Mouse (Mus musculus): ENCODE data around the gene Ina. TPM values are rescaled to one million over a fixed set of nuclear protein-coding genes. Genes with fewer than 3 reads are reported as not detected.

Gene Ina
- total and polyA plus RNA-seq, 3 experiments, result not detected

DNA sequence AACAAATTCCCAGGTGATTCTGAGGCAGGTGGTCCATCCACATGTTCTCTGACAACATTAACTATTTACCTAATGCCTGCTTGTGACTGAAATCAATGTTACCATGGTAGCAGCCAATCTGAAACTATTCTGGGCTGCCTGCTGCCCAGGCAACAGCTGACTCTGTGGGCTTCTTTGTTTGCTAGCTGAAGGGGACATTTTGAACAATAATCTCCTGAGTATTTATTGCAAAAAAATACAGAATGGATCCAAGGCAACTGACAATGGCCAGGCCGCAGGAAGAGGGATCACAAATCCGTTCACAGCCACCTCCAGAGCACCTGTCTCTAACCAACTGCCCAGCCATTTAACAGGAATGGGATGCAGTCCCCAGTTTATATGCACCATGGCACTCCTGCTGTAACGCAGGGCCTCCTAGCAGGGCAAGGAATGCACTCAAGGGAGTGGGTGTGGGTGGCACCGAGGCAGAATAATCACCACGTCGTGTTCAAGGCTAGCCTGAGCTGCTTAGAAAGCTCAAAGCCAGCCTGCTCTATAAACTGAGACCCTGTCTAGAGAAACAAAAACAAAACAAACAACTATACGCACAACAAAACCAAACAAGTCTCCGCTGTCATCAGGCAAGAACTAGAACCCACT, 43.3 kb upstream of the Ina start:
- DNase-seq (ENCODE audit: low read depth, low spot score), result no peak
- H3K4me3 ChIP-seq (ENCODE audit: control insufficient read depth in 1 of 2, insufficient read depth in 1 of 2, low read depth in 2 of 2, low read length in 2 of 2), result no peak overlapping the region

DNA sequence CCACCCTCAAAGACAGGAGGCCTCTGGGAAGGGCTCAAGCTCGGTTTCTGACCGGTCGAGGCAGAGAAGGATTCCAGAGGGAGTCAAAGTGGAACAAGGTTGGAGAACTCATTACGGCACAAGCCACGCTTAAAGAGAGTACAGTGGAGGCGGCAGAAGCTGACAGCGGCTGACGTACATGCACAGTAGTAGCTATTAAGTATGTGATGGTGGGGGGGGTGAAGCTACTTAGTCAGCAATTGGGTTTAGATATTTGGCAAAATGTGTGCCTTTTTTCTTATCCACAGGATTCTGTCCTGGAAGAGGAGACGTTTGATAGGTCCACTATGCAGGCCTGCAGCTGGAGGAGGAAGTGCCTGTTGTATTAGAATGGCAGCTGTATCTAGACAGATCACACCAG, 42.8 kb upstream of the Ina start:
- H3K9me3 ChIP-seq (replicated peaks; ENCODE audit: insufficient read depth, low read length), result no peaks in the 10 kb centered on the region
- TF ChIP-seq ELF1 (IDR thresholded peaks at IDR 0.05; ENCODE audit: low read depth, low read length) (no peak), EP300 (IDR thresholded peaks at IDR 0.05; ENCODE audit: low read depth in 1 of 2, low read length in 2 of 2) (peak in 1 of 2 experiments; percentile 7; a peak in 1 of 4 replicates)
- no peak overlapping the region for H3K9ac ChIP-seq (ENCODE audit: control insufficient read depth, low read depth, low read length, poor library complexity, severe bottlenecking)
- no peak overlapping the region for H3K27ac ChIP-seq (ENCODE audit: control insufficient read depth, low read depth, low read length)
- H3K4me1 ChIP-seq (ENCODE audit: control insufficient read depth in 1 of 2, insufficient read depth in 2 of 2, low read length in 2 of 2), result peaks cover 10 to 13% of the 10 kb centered on the region in 2 experiments
- peaks cover 0 to 7% of the 10 kb centered on the region in 2 experiments; a peak in 2 of 4 replicates for H3K36me3 ChIP-seq (ENCODE audit: control insufficient read depth in 1 of 2, insufficient read depth in 2 of 2, low read length in 2 of 2)
- H3K27me3 ChIP-seq (ENCODE audit: control insufficient read depth in 1 of 2, insufficient read depth in 2 of 2, low read length in 2 of 2), result no peaks in the 10 kb centered on the region
- no peaks in the 10 kb centered on the region for H3K79me2 ChIP-seq (ENCODE audit: control insufficient read depth, insufficient read depth, low read length, poor library complexity)
- DNase-seq (ENCODE audit: low read depth, low spot score), result no peak
- H3K4me3 ChIP-seq (ENCODE audit: control insufficient read depth in 1 of 2, insufficient read depth in 1 of 2, low read depth in 2 of 2, low read length in 2 of 2), result no peak overlapping the region

More for the DNA sequence above, 43.3 kb upstream of the Ina start:
- H3K9ac ChIP-seq (ENCODE audit: control insufficient read depth, low read depth, low read length, poor library complexity, severe bottlenecking), result no peak overlapping the region
- H3K79me2 ChIP-seq (ENCODE audit: control insufficient read depth, insufficient read depth, low read length, poor library complexity), result no peaks in the 10 kb centered on the region
- no peaks in the 10 kb centered on the region for H3K27me3 ChIP-seq (ENCODE audit: control insufficient read depth in 1 of 2, insufficient read depth in 2 of 2, low read length in 2 of 2)
- no peaks in the 10 kb centered on the region for H3K9me3 ChIP-seq (replicated peaks; ENCODE audit: insufficient read depth, low read length)
- peaks cover 10 to 13% of the 10 kb centered on the region in 2 experiments for H3K4me1 ChIP-seq (ENCODE audit: control insufficient read depth in 1 of 2, insufficient read depth in 2 of 2, low read length in 2 of 2)
- H3K27ac ChIP-seq (ENCODE audit: control insufficient read depth, low read depth, low read length), result no peak overlapping the region
- H3K36me3 ChIP-seq (ENCODE audit: control insufficient read depth in 1 of 2, insufficient read depth in 2 of 2, low read length in 2 of 2), result peaks cover 0 to 7% of the 10 kb centered on the region in 2 experiments; a peak in 2 of 4 replicates
- TF ChIP-seq RAD21 (IDR thresholded peaks at IDR 0.05; ENCODE audit: low read depth, low read length) (no peak), ZMIZ1 (IDR thresholded peaks at IDR 0.05; ENCODE audit: low read depth, low read length) (no peak), CHD1 (IDR thresholded peaks at IDR 0.05; ENCODE audit: low read depth, low read length) (no peak), USF1 (IDR thresholded peaks at IDR 0.05; ENCODE audit: low read depth, low read length) (no peak), POLR2AphosphoS2 (IDR thresholded peaks at IDR 0.05; ENCODE audit: low read length) (no peak), SMC3 (IDR thresholded peaks at IDR 0.05; ENCODE audit: low read depth, low read length) (no peak), GATA1 (IDR thresholded peaks at IDR 0.05; ENCODE audit: low read depth, low read length) (no peak), ETS1 (IDR thresholded peaks at IDR 0.05; ENCODE audit: low read depth, low read length) (no peak), ZNF384 (IDR thresholded peaks at IDR 0.05; ENCODE audit: low read depth, low read length) (no peak), TBP (IDR thresholded peaks at IDR 0.05; ENCODE audit: low read depth, low read length) (no peak), NRF1 (IDR thresholded peaks at IDR 0.05; ENCODE audit: insufficient read depth, low read depth, low read length, poor library complexity, severe bottlenecking) (no peak), ZC3H11A (IDR thresholded peaks at IDR 0.05; ENCODE audit: low read depth, low read length) (no peak)

DNA sequence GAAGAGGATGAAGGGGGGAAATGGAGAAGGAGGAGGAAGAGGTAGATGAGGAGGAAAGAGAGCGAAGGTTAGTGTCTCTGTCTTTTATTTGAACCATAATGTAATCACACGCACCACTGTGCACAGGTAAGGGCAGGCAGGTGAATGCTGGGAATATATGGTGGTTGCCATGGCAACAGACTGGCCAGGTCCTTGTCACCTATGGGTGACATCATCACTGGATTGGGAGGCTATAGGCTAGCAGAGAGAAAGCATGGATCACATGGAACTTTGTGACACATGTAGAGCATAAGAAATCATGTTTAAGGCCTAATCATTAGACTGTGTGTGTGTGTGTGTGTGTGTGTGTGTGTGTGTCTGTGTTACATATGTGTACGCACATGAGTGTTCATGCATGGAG, 42.3 kb upstream of the Ina start:
- Histone ChIP-seq H3K4me3 (ENCODE audit: control insufficient read depth in 1 of 2, insufficient read depth in 1 of 2, low read depth in 2 of 2, low read length in 2 of 2) (no peak overlapping the region), H3K36me3 (ENCODE audit: control insufficient read depth in 1 of 2, insufficient read depth in 2 of 2, low read length in 2 of 2) (peaks cover 0 to 7% of the 10 kb centered on the region in 2 experiments; a peak in 2 of 4 replicates), H3K79me2 (ENCODE audit: control insufficient read depth, insufficient read depth, low read length, poor library complexity) (no peaks in the 10 kb centered on the region), H3K27ac (ENCODE audit: control insufficient read depth, low read depth, low read length) (no peak overlapping the region), H3K9me3 (replicated peaks; ENCODE audit: insufficient read depth, low read length) (no peaks in the 10 kb centered on the region), H3K9ac (ENCODE audit: control insufficient read depth, low read depth, low read length, poor library complexity, severe bottlenecking) (no peak overlapping the region), H3K4me1 (ENCODE audit: control insufficient read depth in 1 of 2, insufficient read depth in 2 of 2, low read length in 2 of 2) (peaks cover 10 to 13% of the 10 kb centered on the region in 2 experiments), H3K27me3 (ENCODE audit: control insufficient read depth in 1 of 2, insufficient read depth in 2 of 2, low read length in 2 of 2) (no peaks in the 10 kb centered on the region)
- no peak for DNase-seq (ENCODE audit: low read depth, low spot score)
- TF ChIP-seq MEF2A (IDR thresholded peaks at IDR 0.05; ENCODE audit: extremely low read depth, insufficient replicate concordance, low read depth, low read length, poor library complexity, severe bottlenecking) (no peak), RAD21 (IDR thresholded peaks at IDR 0.05; ENCODE audit: low read depth, low read length) (no peak), MAFK (IDR thresholded peaks at IDR 0.05; ENCODE audit: borderline replicate concordance, low read depth, low read length) (no peak), RCOR1 (IDR thresholded peaks at IDR 0.05; ENCODE audit: low read depth, low read length) (no peak)

Data from MEL (cell line).